Mouse (Mus musculus): Measurements from ENCODE around the gene Plek. TPM values are rescaled to one million over a fixed set of nuclear protein-coding genes. Genes with fewer than 3 reads are reported as not detected.

Gene Plek
- polyA plus RNA-seq, 2 experiments, result 2.2 to 3.9 TPM

- H3K36me3 ChIP-seq (ENCODE audit: control insufficient read depth, insufficient read depth, low read length), result no peaks in the 10 kb centered on the region
- H3K4me1 ChIP-seq (ENCODE audit: control insufficient read depth, insufficient read depth, low read length), result no peaks in the 10 kb centered on the region
- H3K9ac ChIP-seq (ENCODE audit: low read depth, low read length, severe bottlenecking), result no peak overlapping the region
- H3K4me3 ChIP-seq (replicated peaks; ENCODE audit: low read length), result no peak overlapping the region
- no peak overlapping the region; the same call in 1 of the 2 replicates for H3K27ac ChIP-seq (replicated peaks; ENCODE audit: low read depth, low read length)
- no peaks in the 10 kb centered on the region for H3K9me3 ChIP-seq (ENCODE audit: control insufficient read depth, low read length)
- WGBS, result 66% methylated on average over 4 of the region's 4 CpGs
- no peaks in the 10 kb centered on the region for H3K27me3 ChIP-seq (ENCODE audit: control insufficient read depth, insufficient read depth, low read length)
- TF ChIP-seq POLR2A (IDR thresholded peaks at IDR 0.05; ENCODE audit: borderline replicate concordance, extremely low read depth, insufficient read depth, insufficient read length), result no peak
- no peak for DNase-seq (ENCODE audit: low spot score)
- ATAC-seq (ENCODE audit: low FRiP score, low read depth), result no peak
- H3K4me2 ChIP-seq (replicated peaks; ENCODE audit: low read depth, low read length, severe bottlenecking), result no peak overlapping the region
These were observed 47.0 kb downstream of the Plek start for GRCm38 (mm10) chr11:17004899-17005846.

DNA sequence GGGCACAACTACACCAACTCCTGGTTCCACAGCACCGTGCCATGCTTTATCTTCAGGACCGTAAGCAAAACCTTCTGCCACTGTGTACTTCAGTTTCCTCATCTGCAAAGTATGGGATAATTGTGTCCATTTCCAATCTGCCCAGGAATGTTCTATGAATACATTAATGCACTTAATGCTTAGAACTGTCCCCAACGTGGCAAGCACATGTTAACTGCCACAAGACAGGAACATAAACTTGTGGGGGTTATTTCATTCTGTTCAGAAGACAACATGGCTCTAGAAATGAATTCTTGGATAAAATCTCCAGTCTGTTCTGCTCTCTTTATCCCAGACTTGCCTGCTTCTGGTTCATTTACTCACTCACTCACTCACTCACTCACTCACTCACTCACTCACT lies 48.4 kb downstream of the Plek start:
- ATAC-seq (ENCODE audit: low FRiP score, low read depth), result no peak

DNA sequence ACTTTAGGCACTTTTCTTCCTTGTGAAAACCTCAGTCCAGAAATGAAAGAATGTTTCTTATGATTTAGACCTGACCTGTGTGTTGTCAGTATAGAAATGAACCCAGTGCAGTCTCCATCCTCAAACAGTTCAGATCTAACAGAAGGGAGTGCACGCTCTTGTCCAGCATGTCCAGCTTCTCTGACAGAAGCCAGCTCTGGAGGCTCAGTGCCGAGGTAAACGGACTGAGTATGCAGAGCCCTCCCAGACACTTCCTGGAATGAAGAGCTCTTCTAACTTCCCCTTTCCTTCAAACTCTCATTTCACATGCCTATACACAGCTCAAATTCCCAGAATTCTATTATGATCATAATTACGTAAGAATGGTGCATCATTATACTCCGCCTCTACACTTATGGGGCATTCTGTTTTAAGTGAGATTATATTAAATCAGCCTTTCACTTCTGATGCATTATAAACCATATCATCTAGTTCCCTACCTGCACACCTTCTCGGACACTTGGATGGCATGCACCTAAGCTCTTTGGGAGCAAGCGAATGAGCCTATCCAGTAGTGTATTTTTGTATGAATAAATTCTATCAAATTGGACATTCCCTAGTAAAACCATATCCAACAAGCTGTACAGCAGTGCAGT lies 49.3 kb downstream of the Plek start:
- Histone ChIP-seq H3K9ac (ENCODE audit: low read depth, low read length, severe bottlenecking) (no peak overlapping the region), H3K36me3 (ENCODE audit: control insufficient read depth, insufficient read depth, low read length) (no peaks in the 10 kb centered on the region), H3K27me3 (ENCODE audit: control insufficient read depth, insufficient read depth, low read length) (no peaks in the 10 kb centered on the region), H3K4me2 (replicated peaks; ENCODE audit: low read depth, low read length, severe bottlenecking) (no peak overlapping the region), H3K4me3 (replicated peaks; ENCODE audit: low read length) (no peak overlapping the region), H3K27ac (replicated peaks; ENCODE audit: low read depth, low read length) (no peak overlapping the region), H3K4me1 (ENCODE audit: control insufficient read depth, insufficient read depth, low read length) (no peaks in the 10 kb centered on the region), H3K9me3 (ENCODE audit: control insufficient read depth, low read length) (no peaks in the 10 kb centered on the region)
- no peak for ATAC-seq (ENCODE audit: low FRiP score, low read depth)
- no peak for DNase-seq (ENCODE audit: low spot score)
- no peak for TF ChIP-seq POLR2A (IDR thresholded peaks at IDR 0.05; ENCODE audit: borderline replicate concordance, extremely low read depth, insufficient read depth, insufficient read length)
- 80% methylated on average over 7 of the region's 7 CpGs for WGBS

More for the DNA sequence above, 48.4 kb downstream of the Plek start:
- Histone ChIP-seq H3K27me3 (ENCODE audit: control insufficient read depth, insufficient read depth, low read length) (no peaks in the 10 kb centered on the region), H3K27ac (replicated peaks; ENCODE audit: low read depth, low read length) (no peak overlapping the region), H3K36me3 (ENCODE audit: control insufficient read depth, insufficient read depth, low read length) (no peaks in the 10 kb centered on the region), H3K4me1 (ENCODE audit: control insufficient read depth, insufficient read depth, low read length) (no peaks in the 10 kb centered on the region), H3K9ac (ENCODE audit: low read depth, low read length, severe bottlenecking) (no peak overlapping the region), H3K4me3 (replicated peaks; ENCODE audit: low read length) (no peak overlapping the region), H3K9me3 (ENCODE audit: control insufficient read depth, low read length) (no peaks in the 10 kb centered on the region), H3K4me2 (replicated peaks; ENCODE audit: low read depth, low read length, severe bottlenecking) (no peak overlapping the region)
- TF ChIP-seq POLR2A (IDR thresholded peaks at IDR 0.05; ENCODE audit: borderline replicate concordance, extremely low read depth, insufficient read depth, insufficient read length), result no peak
- 82% methylated on average over 3 of the region's 3 CpGs for WGBS
- DNase-seq (ENCODE audit: low spot score), result no peak

DNA sequence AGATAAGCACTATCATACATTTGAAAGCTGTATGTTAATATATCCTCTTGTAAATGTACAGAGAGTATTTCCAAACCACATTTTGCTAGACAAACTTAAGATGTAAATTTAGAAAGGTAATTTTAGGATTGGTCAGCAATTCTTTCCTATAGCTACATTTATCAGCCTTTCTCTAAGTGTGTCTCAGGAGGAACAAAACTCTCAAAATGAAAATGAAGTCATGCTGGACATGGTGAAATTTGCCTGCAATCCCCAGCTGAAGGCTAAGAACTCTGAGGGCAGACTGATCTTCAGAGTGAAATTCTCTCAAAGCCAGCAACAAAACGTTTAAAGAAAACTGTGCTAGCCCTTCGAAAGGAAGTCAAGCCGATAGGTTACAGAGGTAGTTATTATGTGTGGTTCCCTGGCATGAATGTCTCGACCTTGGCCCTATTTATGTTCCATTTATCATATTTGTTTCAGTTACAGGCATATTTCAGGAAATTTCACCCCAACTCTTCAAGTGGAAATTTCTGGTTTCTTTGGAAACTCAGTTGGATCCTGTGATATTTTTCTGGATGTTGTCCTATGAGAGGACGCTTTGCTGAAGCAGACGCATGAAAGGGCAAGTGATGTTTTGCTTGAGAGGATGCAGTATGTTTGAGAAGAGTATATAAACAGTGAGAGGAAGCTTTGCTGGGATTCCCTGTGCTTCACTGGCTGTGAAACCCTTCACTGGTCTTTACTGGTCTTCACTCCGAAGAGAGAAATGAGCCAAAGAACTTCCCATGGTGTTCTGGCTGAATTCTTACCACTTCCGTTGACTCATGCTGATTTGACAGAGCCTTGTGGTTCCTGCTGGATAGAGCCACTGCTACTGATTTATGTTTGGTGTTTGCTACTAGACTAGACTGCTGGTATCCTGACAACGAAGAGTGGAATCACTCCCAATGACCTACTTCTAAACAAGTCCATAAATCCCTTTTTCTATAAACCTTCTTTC lies 51.5 kb downstream of the Plek start:
- H3K27ac ChIP-seq (replicated peaks; ENCODE audit: low read depth, low read length), result no peak overlapping the region
- H3K9me3 ChIP-seq (ENCODE audit: control insufficient read depth, low read length), result no peaks in the 10 kb centered on the region
- H3K27me3 ChIP-seq (ENCODE audit: control insufficient read depth, insufficient read depth, low read length), result no peaks in the 10 kb centered on the region
- H3K9ac ChIP-seq (ENCODE audit: low read depth, low read length, severe bottlenecking), result no peak overlapping the region
- no peak for TF ChIP-seq POLR2A (IDR thresholded peaks at IDR 0.05; ENCODE audit: borderline replicate concordance, extremely low read depth, insufficient read depth, insufficient read length)
- no peaks in the 10 kb centered on the region for H3K4me1 ChIP-seq (ENCODE audit: control insufficient read depth, insufficient read depth, low read length)
- H3K36me3 ChIP-seq (ENCODE audit: control insufficient read depth, insufficient read depth, low read length), result no peaks in the 10 kb centered on the region
- H3K4me2 ChIP-seq (replicated peaks; ENCODE audit: low read depth, low read length, severe bottlenecking), result no peak overlapping the region
- WGBS, result 73% methylated on average over 9 of the region's 9 CpGs
- DNase-seq (ENCODE audit: low spot score) (no peak), ATAC-seq (ENCODE audit: low FRiP score, low read depth) (no peak)
- no peak overlapping the region for H3K4me3 ChIP-seq (replicated peaks; ENCODE audit: low read length)

- no peak for TF ChIP-seq POLR2A (IDR thresholded peaks at IDR 0.05; ENCODE audit: borderline replicate concordance, extremely low read depth, insufficient read depth, insufficient read length)
- H3K4me3 ChIP-seq (replicated peaks; ENCODE audit: low read length), result no peak overlapping the region
- no peaks in the 10 kb centered on the region for H3K9me3 ChIP-seq (ENCODE audit: control insufficient read depth, low read length)
- H3K4me1 ChIP-seq (ENCODE audit: control insufficient read depth, insufficient read depth, low read length), result no peaks in the 10 kb centered on the region
- H3K4me2 ChIP-seq (replicated peaks; ENCODE audit: low read depth, low read length, severe bottlenecking), result no peak overlapping the region
- H3K36me3 ChIP-seq (ENCODE audit: control insufficient read depth, insufficient read depth, low read length), result no peaks in the 10 kb centered on the region
- DNase-seq (ENCODE audit: low spot score) (no peak), ATAC-seq (ENCODE audit: low FRiP score, low read depth) (no peak)
- H3K27me3 ChIP-seq (ENCODE audit: control insufficient read depth, insufficient read depth, low read length), result no peaks in the 10 kb centered on the region
- no peak overlapping the region for H3K27ac ChIP-seq (replicated peaks; ENCODE audit: low read depth, low read length)
- H3K9ac ChIP-seq (ENCODE audit: low read depth, low read length, severe bottlenecking), result no peak overlapping the region
These were observed 52.2 kb downstream of the Plek start for GRCm38 (mm10) chr11:16999933-17000332.
